Mouse (Mus musculus): ENCODE data around the gene Gm7980.

The Gm7980 gene

DNA sequence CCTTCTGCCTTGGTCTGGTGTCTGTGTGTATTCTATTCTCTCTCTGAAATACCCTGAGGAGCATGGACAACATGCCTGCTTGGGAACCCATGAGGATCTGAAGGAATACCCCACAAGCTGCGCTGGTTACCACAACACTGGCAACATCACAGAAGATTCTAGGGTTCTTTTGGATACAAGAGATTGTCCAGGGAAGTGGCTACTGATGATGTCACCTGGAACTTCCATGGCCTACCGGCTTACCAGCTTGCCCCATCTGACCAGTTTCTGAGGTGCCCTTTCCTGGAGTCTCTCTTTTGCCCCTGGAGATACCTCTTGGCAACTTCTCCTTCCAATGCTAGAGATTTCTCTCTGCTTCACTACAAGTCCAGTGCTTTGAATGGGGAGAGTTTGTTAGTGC is at the start of gene Gm7980:
Gm7980 (minus strand) TSS at position 101 of the 400 bp plus-strand sequence.
- in situ Hi-C loops (cut with MboI, MseI): loop anchor here (5.0 to 10.0 kb wide), 3 partner anchors 352 to 1390 kb away; partner anchors contain the start of gene Gm7970 (in 1 of the 2)

DNA sequence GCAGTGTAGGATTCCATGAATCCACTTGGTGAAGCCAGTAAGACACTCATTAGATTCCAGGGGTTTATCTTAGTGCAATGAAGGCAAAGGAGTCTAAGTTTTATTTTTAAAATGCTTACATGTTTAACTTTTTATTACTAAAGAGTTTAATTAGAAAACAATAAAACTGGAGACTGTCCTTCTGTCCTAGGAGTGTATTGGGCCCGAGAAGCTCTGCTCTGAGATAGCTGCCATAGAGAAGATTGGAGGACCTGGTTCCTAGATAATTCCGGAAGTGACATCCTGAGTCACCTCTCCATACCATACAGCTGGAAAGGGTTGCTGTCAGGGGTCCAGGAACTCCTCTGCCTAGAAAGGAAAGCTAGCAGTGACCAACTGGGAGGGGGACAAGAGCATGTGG is 36.6 kb upstream of the Gm7980 start, which contains the start of gene 1700024B05Rik:
1700024B05Rik (plus strand) TSS at position 301 of the 400 bp plus-strand sequence.
- in situ Hi-C loops (cut with MboI, MseI): loop anchor here in 1 of 2 experiments (25.0 kb wide), 1 partner anchor 1594 kb away; the partner anchor contains the start of gene Gm5799

DNA sequence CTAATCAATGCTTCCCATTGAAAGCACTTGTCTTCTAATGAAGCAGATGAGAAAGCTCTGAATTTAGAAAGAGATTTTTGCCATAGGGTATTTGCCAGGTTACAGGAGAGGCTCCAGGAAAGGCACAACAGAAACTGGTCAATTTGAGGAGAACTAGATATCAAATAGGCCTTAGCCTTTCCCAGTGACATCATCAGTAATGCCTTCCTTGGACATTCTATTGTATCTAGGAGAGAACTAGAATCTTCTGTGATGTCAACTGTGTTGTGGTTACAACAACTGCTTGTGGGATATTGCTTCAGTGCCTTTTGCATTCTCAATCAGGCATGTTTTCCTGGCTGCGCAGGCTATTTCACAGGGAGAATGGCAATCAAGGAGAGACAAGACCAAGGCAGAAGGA is 17.6 kb upstream of the Gm7980 start, which contains the start of gene 1700049E17Rik1:
1700049E17Rik1 (plus strand) TSS at position 301 of the 400 bp plus-strand sequence.
- in situ Hi-C loops (cut with MboI, MseI): loop anchor here (5.0 to 25.0 kb wide), 3 partner anchors 1258 to 1613 kb away; partner anchors contain the start of gene Gm5799 (in 1 of the 2)
